Mouse (Mus musculus): ENCODE measurements at regions not wholly inside any gene's neighbourhood (a gene's known extent, or its start where the extent isn't known, plus 50 kb on each side); places are given as distances from the start of the nearest gene placed in this dataset.

GRCm38 (mm10) chr1:75843326-75843725 lies 297.3 kb downstream of the Slc4a3 start:
- 94% methylated on average over 6 of the region's 6 CpGs for WGBS
- H3K36me3 ChIP-seq (ENCODE audit: control insufficient read depth, insufficient read depth, low read length), result no peaks in the 10 kb centered on the region
- no peak overlapping the region for H3K9ac ChIP-seq (ENCODE audit: low read depth, low read length)
- H3K9me3 ChIP-seq (ENCODE audit: control insufficient read depth, low read length), result no peaks in the 10 kb centered on the region
- H3K27me3 ChIP-seq (replicated peaks; ENCODE audit: control insufficient read depth, insufficient read depth, low read length), result no peaks in the 10 kb centered on the region
- H3K4me2 ChIP-seq (ENCODE audit: low read depth, low read length), result no peak overlapping the region
- no peak for ATAC-seq
- no peak overlapping the region for H3K27ac ChIP-seq (ENCODE audit: low read length)
- no peak overlapping the region for H3K4me3 ChIP-seq (ENCODE audit: low read length)
- no peaks in the 10 kb centered on the region for H3K4me1 ChIP-seq (ENCODE audit: control insufficient read depth, insufficient read depth, low read length)

GRCm38 (mm10) chr1:75844123-75844522 lies 298.1 kb downstream of the Slc4a3 start:
- no peak for ATAC-seq
- Histone ChIP-seq H3K27me3 (replicated peaks; ENCODE audit: control insufficient read depth, insufficient read depth, low read length) (no peaks in the 10 kb centered on the region), H3K4me2 (ENCODE audit: low read depth, low read length) (no peak overlapping the region), H3K4me1 (ENCODE audit: control insufficient read depth, insufficient read depth, low read length) (no peaks in the 10 kb centered on the region), H3K9me3 (ENCODE audit: control insufficient read depth, low read length) (no peaks in the 10 kb centered on the region), H3K36me3 (ENCODE audit: control insufficient read depth, insufficient read depth, low read length) (no peaks in the 10 kb centered on the region), H3K4me3 (ENCODE audit: low read length) (no peak overlapping the region), H3K27ac (ENCODE audit: low read length) (no peak overlapping the region), H3K9ac (ENCODE audit: low read depth, low read length) (no peak overlapping the region)
- 62% methylated on average over 10 of the region's 10 CpGs for WGBS

- Histone ChIP-seq H3K36me3 (ENCODE audit: control insufficient read depth, insufficient read depth, low read length) (no peaks in the 10 kb centered on the region), H3K27ac (ENCODE audit: low read length) (no peak overlapping the region), H3K27me3 (replicated peaks; ENCODE audit: control insufficient read depth, insufficient read depth, low read length) (no peaks in the 10 kb centered on the region), H3K4me3 (ENCODE audit: low read length) (no peak overlapping the region), H3K4me1 (ENCODE audit: control insufficient read depth, insufficient read depth, low read length) (no peaks in the 10 kb centered on the region), H3K9me3 (ENCODE audit: control insufficient read depth, low read length) (no peaks in the 10 kb centered on the region), H3K4me2 (ENCODE audit: low read depth, low read length) (no peak overlapping the region), H3K9ac (ENCODE audit: low read depth, low read length) (no peak overlapping the region)
- WGBS, result 62% methylated on average over 4 of the region's 4 CpGs
- ATAC-seq, result no peak
Observed at GRCm38 (mm10) chr1:75844529-75844928, 298.5 kb downstream of the Slc4a3 start.

- 32% methylated on average over 7 of the region's 7 CpGs for WGBS
- no peak overlapping the region for H3K9ac ChIP-seq (ENCODE audit: low read depth, low read length)
- H3K27me3 ChIP-seq (replicated peaks; ENCODE audit: control insufficient read depth, insufficient read depth, low read length), result no peaks in the 10 kb centered on the region
- no peak overlapping the region for H3K27ac ChIP-seq (ENCODE audit: low read length)
- no peaks in the 10 kb centered on the region for H3K36me3 ChIP-seq (ENCODE audit: control insufficient read depth, insufficient read depth, low read length)
- H3K9me3 ChIP-seq (ENCODE audit: control insufficient read depth, low read length), result no peaks in the 10 kb centered on the region
- no peak overlapping the region for H3K4me2 ChIP-seq (ENCODE audit: low read depth, low read length)
- no peak for ATAC-seq
- no peak overlapping the region for H3K4me3 ChIP-seq (ENCODE audit: low read length)
- no peaks in the 10 kb centered on the region for H3K4me1 ChIP-seq (ENCODE audit: control insufficient read depth, insufficient read depth, low read length)
Observed at GRCm38 (mm10) chr1:75844981-75845380, 298.9 kb downstream of the Slc4a3 start.

- no peak for ATAC-seq
- Histone ChIP-seq H3K4me1 (ENCODE audit: control insufficient read depth, insufficient read depth, low read length) (no peaks in the 10 kb centered on the region), H3K27me3 (replicated peaks; ENCODE audit: control insufficient read depth, insufficient read depth, low read length) (no peaks in the 10 kb centered on the region), H3K4me2 (ENCODE audit: low read depth, low read length) (no peak overlapping the region), H3K9ac (ENCODE audit: low read depth, low read length) (no peak overlapping the region), H3K27ac (ENCODE audit: low read length) (no peak overlapping the region), H3K4me3 (ENCODE audit: low read length) (no peak overlapping the region), H3K9me3 (ENCODE audit: control insufficient read depth, low read length) (no peaks in the 10 kb centered on the region), H3K36me3 (ENCODE audit: control insufficient read depth, insufficient read depth, low read length) (no peaks in the 10 kb centered on the region)
- 79% methylated on average over 4 of the region's 4 CpGs for WGBS
Observed at GRCm38 (mm10) chr1:75845771-75846535, 299.9 kb downstream of the Slc4a3 start.

- Histone ChIP-seq H3K27ac (ENCODE audit: low read length) (no peak overlapping the region), H3K9ac (ENCODE audit: low read depth, low read length) (no peak overlapping the region), H3K36me3 (ENCODE audit: control insufficient read depth, insufficient read depth, low read length) (no peaks in the 10 kb centered on the region), H3K4me3 (ENCODE audit: low read length) (no peak overlapping the region), H3K27me3 (replicated peaks; ENCODE audit: control insufficient read depth, insufficient read depth, low read length) (no peaks in the 10 kb centered on the region), H3K4me1 (ENCODE audit: control insufficient read depth, insufficient read depth, low read length) (no peaks in the 10 kb centered on the region), H3K4me2 (ENCODE audit: low read depth, low read length) (no peak overlapping the region), H3K9me3 (ENCODE audit: control insufficient read depth, low read length) (no peaks in the 10 kb centered on the region)
- ATAC-seq, result no peak
- WGBS, result 68% methylated on average over 3 of the region's 3 CpGs
Observed at GRCm38 (mm10) chr1:75847681-75848080, 301.6 kb downstream of the Slc4a3 start.

- Histone ChIP-seq H3K27me3 (replicated peaks; ENCODE audit: control insufficient read depth, insufficient read depth, low read length) (no peaks in the 10 kb centered on the region), H3K9ac (ENCODE audit: low read depth, low read length) (no peak overlapping the region), H3K36me3 (ENCODE audit: control insufficient read depth, insufficient read depth, low read length) (no peaks in the 10 kb centered on the region), H3K4me2 (ENCODE audit: low read depth, low read length) (no peak overlapping the region), H3K4me1 (ENCODE audit: control insufficient read depth, insufficient read depth, low read length) (no peaks in the 10 kb centered on the region), H3K4me3 (ENCODE audit: low read length) (no peak overlapping the region), H3K27ac (ENCODE audit: low read length) (no peak overlapping the region), H3K9me3 (ENCODE audit: control insufficient read depth, low read length) (no peaks in the 10 kb centered on the region)
- no peak for ATAC-seq
- WGBS, result 85% methylated on average over 4 of the region's 4 CpGs
Observed at GRCm38 (mm10) chr1:75848436-75848835, 302.4 kb downstream of the Slc4a3 start.

- no peak for ATAC-seq
- Histone ChIP-seq H3K27ac (ENCODE audit: low read length) (no peak overlapping the region), H3K9me3 (ENCODE audit: control insufficient read depth, low read length) (no peaks in the 10 kb centered on the region), H3K4me1 (ENCODE audit: control insufficient read depth, insufficient read depth, low read length) (no peaks in the 10 kb centered on the region), H3K4me2 (ENCODE audit: low read depth, low read length) (no peak overlapping the region), H3K36me3 (ENCODE audit: control insufficient read depth, insufficient read depth, low read length) (no peaks in the 10 kb centered on the region), H3K4me3 (ENCODE audit: low read length) (no peak overlapping the region), H3K27me3 (replicated peaks; ENCODE audit: control insufficient read depth, insufficient read depth, low read length) (no peaks in the 10 kb centered on the region), H3K9ac (ENCODE audit: low read depth, low read length) (no peak overlapping the region)
- WGBS, result 89% methylated on average over 4 of the region's 4 CpGs
Observed at GRCm38 (mm10) chr1:75850131-75850530, 304.1 kb downstream of the Slc4a3 start.

- no peaks in the 10 kb centered on the region for H3K4me1 ChIP-seq (ENCODE audit: control insufficient read depth, insufficient read depth, low read length)
- 85% methylated on average over 7 of the region's 7 CpGs for WGBS
Observed at GRCm38 (mm10) chr1:75858551-75859255, 312.6 kb downstream of the Slc4a3 start.

More at GRCm38 (mm10) chr1:75858551-75859255, 312.6 kb downstream of the Slc4a3 start:
- H3K36me3 ChIP-seq (ENCODE audit: control insufficient read depth, insufficient read depth, low read length), result no peaks in the 10 kb centered on the region
- H3K9me3 ChIP-seq (ENCODE audit: control insufficient read depth, low read length), result no peaks in the 10 kb centered on the region; the same call in 1 of the 2 replicates
- no peak overlapping the region for H3K27ac ChIP-seq (ENCODE audit: low read length)
- no peaks in the 10 kb centered on the region for H3K27me3 ChIP-seq (replicated peaks; ENCODE audit: control insufficient read depth, insufficient read depth, low read length)
- ATAC-seq, result no peak
- H3K9ac ChIP-seq (ENCODE audit: low read depth, low read length), result no peak overlapping the region
- no peak overlapping the region for H3K4me3 ChIP-seq (ENCODE audit: low read length)
- H3K4me2 ChIP-seq (ENCODE audit: low read depth, low read length), result no peak overlapping the region

All from intestine, embryonic 16.5 days (tissue).